Mouse (Mus musculus): Measurements from ENCODE around the gene Trio. TPM values are rescaled to one million over a fixed set of nuclear protein-coding genes. Genes with fewer than 3 reads are reported as not detected.
A peak's percentile ranks its signal among the peaks of the same experiment; 100 is the strongest.

Gene Trio
- polyA plus RNA-seq, 1 experiment: 149 TPM

GRCm38 (mm10) chr15:28051104-28051625 lies 25.5 kb upstream of the Trio start:
- no peak overlapping the region for H3K27ac ChIP-seq (ENCODE audit: insufficient read depth, low read length)
- H3K4me1 ChIP-seq (ENCODE audit: control insufficient read depth, insufficient read depth, low read length): no peaks in the 10 kb centered on the region
- no peak for TF ChIP-seq CTCF (IDR thresholded peaks at IDR 0.05; ENCODE audit: extremely low read depth, insufficient read depth, low read length)
- TF ChIP-seq POLR2A (IDR thresholded peaks at IDR 0.05; ENCODE audit: extremely low read depth, insufficient read depth, low read length): no peak
- no peak overlapping the region for H3K4me3 ChIP-seq (ENCODE audit: insufficient read depth, low read length)

GRCm38 (mm10) chr15:28047711-28048110 lies 22.1 kb upstream of the Trio start:
- Histone ChIP-seq H3K4me1 (ENCODE audit: control insufficient read depth, insufficient read depth, low read length) (no peaks in the 10 kb centered on the region), H3K27ac (ENCODE audit: insufficient read depth, low read length) (no peak overlapping the region), H3K4me3 (ENCODE audit: insufficient read depth, low read length) (no peak overlapping the region)
- no peak for TF ChIP-seq CTCF (IDR thresholded peaks at IDR 0.05; ENCODE audit: extremely low read depth, insufficient read depth, low read length)
- TF ChIP-seq POLR2A (IDR thresholded peaks at IDR 0.05; ENCODE audit: extremely low read depth, insufficient read depth, low read length): no peak

- Histone ChIP-seq H3K4me3 (ENCODE audit: insufficient read depth, low read length) (no peak overlapping the region), H3K4me1 (ENCODE audit: control insufficient read depth, insufficient read depth, low read length) (0 out of 2 replicates have a peak, but pooled peaks cover 1% of the 10 kb centered on the region), H3K27ac (ENCODE audit: insufficient read depth, low read length) (no peak overlapping the region)
- TF ChIP-seq POLR2A (IDR thresholded peaks at IDR 0.05; ENCODE audit: extremely low read depth, insufficient read depth, low read length): no peak
- TF ChIP-seq CTCF (IDR thresholded peaks at IDR 0.05; ENCODE audit: extremely low read depth, insufficient read depth, low read length): no peak
Measured at GRCm38 (mm10) chr15:28041158-28041865, 15.7 kb upstream of the Trio start.

DNA sequence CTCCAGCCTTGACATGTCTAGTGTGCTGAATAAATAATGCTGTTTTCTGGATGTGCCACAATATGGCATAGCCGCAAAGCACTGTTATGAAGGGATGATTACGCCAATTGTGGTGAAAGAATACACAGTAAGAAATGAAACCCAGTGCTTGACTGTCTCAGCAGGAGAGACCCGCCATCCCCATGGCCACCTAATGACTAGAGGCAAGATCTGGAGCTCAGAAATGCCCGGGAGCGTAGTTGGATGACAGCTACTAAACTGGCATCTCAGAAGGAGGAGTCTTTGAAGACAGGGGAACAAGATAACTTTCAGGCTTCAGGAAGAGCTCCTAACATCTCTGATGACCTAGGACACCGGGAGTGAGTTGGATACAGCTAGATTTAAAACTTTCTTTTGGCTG lies 12.0 kb upstream of the Trio start:
- Histone ChIP-seq H3K4me3 (ENCODE audit: insufficient read depth, low read length) (no peak overlapping the region), H3K4me1 (ENCODE audit: control insufficient read depth, insufficient read depth, low read length) (0 out of 2 replicates have a peak, but pooled peaks cover 1% of the 10 kb centered on the region), H3K27ac (ENCODE audit: insufficient read depth, low read length) (no peak overlapping the region)
- TF ChIP-seq CTCF (IDR thresholded peaks at IDR 0.05; ENCODE audit: extremely low read depth, insufficient read depth, low read length): no peak
- no peak for TF ChIP-seq POLR2A (IDR thresholded peaks at IDR 0.05; ENCODE audit: extremely low read depth, insufficient read depth, low read length)

DNA sequence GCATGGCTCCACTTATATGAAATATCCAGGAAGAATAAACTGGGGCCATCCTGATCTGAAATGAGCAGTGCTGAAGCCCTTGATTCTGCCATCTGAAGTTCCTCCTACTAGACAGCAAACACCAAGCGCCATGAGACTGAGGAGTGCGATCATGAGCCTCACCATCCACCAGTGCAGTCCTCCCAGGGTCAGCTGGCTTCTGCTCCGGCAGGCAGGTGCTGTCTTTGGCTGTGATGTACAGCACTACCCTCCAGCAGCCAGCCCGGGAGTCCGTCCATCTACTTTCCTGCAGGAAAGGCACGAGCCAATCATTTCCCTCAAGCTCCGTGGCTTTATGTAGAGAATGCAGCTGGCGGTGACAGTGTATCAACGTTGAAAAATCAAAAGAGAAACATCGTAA lies 10.0 kb upstream of the Trio start:
- Histone ChIP-seq H3K4me3 (ENCODE audit: insufficient read depth, low read length) (no peak overlapping the region), H3K4me1 (ENCODE audit: control insufficient read depth, insufficient read depth, low read length) (no peaks in the 10 kb centered on the region)

DNA sequence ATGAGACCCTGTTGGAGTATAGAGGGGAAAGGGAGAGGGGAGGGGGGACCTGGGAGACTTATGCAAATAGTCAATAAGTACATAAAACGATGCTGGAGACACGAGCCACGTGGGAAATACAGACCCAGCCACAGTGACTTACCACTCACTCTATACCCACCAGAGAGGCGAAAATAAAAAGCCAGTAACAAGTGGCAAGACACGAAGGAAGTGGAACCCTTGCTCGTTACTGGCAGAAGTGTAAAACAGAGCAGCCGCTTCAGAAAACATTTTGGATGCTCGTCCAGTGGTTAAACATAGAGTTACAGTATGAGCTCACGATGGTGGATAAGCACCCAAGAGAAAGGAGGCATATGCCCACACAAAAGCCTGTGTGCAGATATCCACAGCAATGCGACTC lies 9.0 kb upstream of the Trio start:
- TF ChIP-seq POLR2A (IDR thresholded peaks at IDR 0.05; ENCODE audit: extremely low read depth, insufficient read depth, low read length) (no peak), CTCF (IDR thresholded peaks at IDR 0.05; ENCODE audit: extremely low read depth, insufficient read depth, low read length) (no peak)
- H3K4me1 ChIP-seq (ENCODE audit: control insufficient read depth, insufficient read depth, low read length): no peaks in the 10 kb centered on the region
- no peak overlapping the region for H3K27ac ChIP-seq (ENCODE audit: insufficient read depth, low read length)
- no peak overlapping the region for H3K4me3 ChIP-seq (ENCODE audit: insufficient read depth, low read length)

More for the DNA sequence above, 10.0 kb upstream of the Trio start:
- no peak for TF ChIP-seq POLR2A (IDR thresholded peaks at IDR 0.05; ENCODE audit: extremely low read depth, insufficient read depth, low read length)
- TF ChIP-seq CTCF (IDR thresholded peaks at IDR 0.05; ENCODE audit: extremely low read depth, insufficient read depth, low read length): no peak
- H3K27ac ChIP-seq (ENCODE audit: insufficient read depth, low read length): no peak overlapping the region

DNA sequence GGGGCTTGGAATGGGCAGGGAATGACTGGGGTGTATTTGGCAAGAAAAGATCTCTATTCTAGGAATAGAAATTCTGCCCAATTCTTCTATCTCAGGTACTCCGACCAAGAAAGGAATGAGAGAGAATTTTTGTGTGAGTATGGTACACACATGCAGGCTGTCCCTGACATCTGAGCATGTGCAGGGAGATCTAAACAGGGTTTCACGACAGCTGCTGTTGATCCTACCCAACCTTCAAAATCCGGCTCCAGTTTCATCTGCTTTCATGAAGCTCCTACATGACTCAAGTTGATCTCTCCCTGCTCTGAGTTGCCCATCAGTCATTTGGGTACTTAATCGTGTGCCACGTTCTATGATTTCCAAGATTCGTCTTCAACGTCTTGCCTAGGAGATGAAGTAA lies 3.7 kb upstream of the Trio start:
- Histone ChIP-seq H3K4me1 (ENCODE audit: control insufficient read depth, insufficient read depth, low read length) (no peaks in the 10 kb centered on the region), H3K4me3 (ENCODE audit: insufficient read depth, low read length) (no peak overlapping the region), H3K27ac (ENCODE audit: insufficient read depth, low read length) (no peak overlapping the region)
- no peak for TF ChIP-seq CTCF (IDR thresholded peaks at IDR 0.05; ENCODE audit: extremely low read depth, insufficient read depth, low read length)
- TF ChIP-seq POLR2A (IDR thresholded peaks at IDR 0.05; ENCODE audit: extremely low read depth, insufficient read depth, low read length): no peak

- Histone ChIP-seq H3K4me3 (ENCODE audit: insufficient read depth, low read length) (no peak overlapping the region), H3K27ac (ENCODE audit: insufficient read depth, low read length) (no peak overlapping the region), H3K4me1 (ENCODE audit: control insufficient read depth, insufficient read depth, low read length) (no peaks in the 10 kb centered on the region)
- TF ChIP-seq POLR2A (IDR thresholded peaks at IDR 0.05; ENCODE audit: extremely low read depth, insufficient read depth, low read length) (no peak), CTCF (IDR thresholded peaks at IDR 0.05; ENCODE audit: extremely low read depth, insufficient read depth, low read length) (no peak)
Measured at GRCm38 (mm10) chr15:28028542-28028941, 2.9 kb upstream of the Trio start.

- Histone ChIP-seq H3K4me1 (ENCODE audit: control insufficient read depth, insufficient read depth, low read length) (peaks cover 5% of the 10 kb centered on the region; the same call in 1 of the 2 replicates), H3K27ac (ENCODE audit: insufficient read depth, low read length) (no peak overlapping the region), H3K4me3 (ENCODE audit: insufficient read depth, low read length) (peak overlapping the region; percentile 62)
- TF ChIP-seq POLR2A (IDR thresholded peaks at IDR 0.05; ENCODE audit: extremely low read depth, insufficient read depth, low read length): no peak
- TF ChIP-seq CTCF (IDR thresholded peaks at IDR 0.05; ENCODE audit: extremely low read depth, insufficient read depth, low read length): peak; percentile 42
Measured at GRCm38 (mm10) chr15:28026167-28026481, 476 bp upstream of the Trio start.

DNA sequence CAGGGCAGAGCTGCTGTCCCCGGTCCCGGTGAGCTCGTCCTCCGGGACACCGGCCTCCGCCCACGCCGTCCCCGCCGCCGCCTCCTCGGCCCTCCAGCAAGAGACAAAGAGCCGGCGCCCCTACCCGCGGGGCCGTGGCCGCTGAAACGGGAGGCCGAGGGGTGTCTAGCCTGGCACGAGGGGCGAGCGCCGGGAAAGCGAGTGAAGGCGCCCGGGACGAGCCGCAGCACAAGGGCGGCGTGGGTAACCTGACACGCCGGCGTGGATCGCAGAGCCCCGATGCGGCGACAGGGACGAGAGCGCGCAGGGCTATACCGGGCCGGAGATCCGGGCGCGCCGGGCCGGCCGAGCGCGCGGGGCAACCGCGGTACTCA lies 696 bp downstream of the Trio start:
- Histone ChIP-seq H3K27ac (ENCODE audit: insufficient read depth, low read length) (peak overlapping the region; percentile 39), H3K4me3 (ENCODE audit: insufficient read depth, low read length) (peak overlapping the region; percentile 62), H3K4me1 (ENCODE audit: control insufficient read depth, insufficient read depth, low read length) (peaks cover 8% of the 10 kb centered on the region)
- TF ChIP-seq CTCF (IDR thresholded peaks at IDR 0.05; ENCODE audit: extremely low read depth, insufficient read depth, low read length) (no peak), POLR2A (IDR thresholded peaks at IDR 0.05; ENCODE audit: extremely low read depth, insufficient read depth, low read length) (no peak)
